Mouse (Mus musculus) cerebellum, adult 2 months (tissue): ENCODE data around the gene Cenpe.

Source experiments
- CTCF ChIP-seq: fragments of 200-500 bp; IDR thresholded peaks from 2 replicates; pipeline ENCODE4 v1.5.1; 2011; ENCODE audit warnings: low read depth, mild to moderate bottlenecking, control low read depth, low read length, moderate library complexity, borderline replicate concordance; ENCODE audit not compliant: insufficient read depth
- POLR2A ChIP-seq: fragments of 200-500 bp; IDR thresholded peaks from 2 replicates; pipeline ENCODE4 v1.6.1; 2011; ENCODE audit warnings: low read length, control low read depth, borderline replicate concordance; ENCODE audit not compliant: insufficient read depth

DNA sequence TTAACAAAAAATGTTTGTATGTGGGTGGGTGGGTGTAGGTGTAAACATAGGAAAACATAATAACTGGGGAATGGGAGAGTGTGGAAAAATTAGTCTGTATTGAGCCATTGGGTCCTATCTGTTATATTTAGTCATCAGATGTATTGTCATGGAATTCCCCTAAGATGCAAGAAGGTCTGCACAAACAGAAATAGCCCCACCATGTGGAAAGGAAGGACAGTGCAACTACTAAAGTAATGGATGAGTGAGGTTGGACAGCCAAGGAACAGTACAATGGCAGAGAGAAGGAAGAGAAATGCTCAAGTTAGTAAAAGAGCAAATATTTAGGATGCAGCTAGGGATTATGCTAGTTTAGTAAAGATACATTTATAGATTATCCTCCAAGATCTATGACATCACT, 33.4 kb downstream of the Cenpe start:
- TF ChIP-seq POLR2A, result no peak
- no peak for TF ChIP-seq CTCF
